Mouse (Mus musculus) 3134 (cell line): ENCODE results near the gene Ccdc9.

Experiments used
- DNase-seq: peaks from one replicate; pipeline ENCODE4 v3.0.0-alpha.2; 2011; ENCODE audit warnings: low spot score; ENCODE audit not compliant: insufficient read length; ENCODE audit errors: extremely low read depth

The Ccdc9 gene

DNA sequence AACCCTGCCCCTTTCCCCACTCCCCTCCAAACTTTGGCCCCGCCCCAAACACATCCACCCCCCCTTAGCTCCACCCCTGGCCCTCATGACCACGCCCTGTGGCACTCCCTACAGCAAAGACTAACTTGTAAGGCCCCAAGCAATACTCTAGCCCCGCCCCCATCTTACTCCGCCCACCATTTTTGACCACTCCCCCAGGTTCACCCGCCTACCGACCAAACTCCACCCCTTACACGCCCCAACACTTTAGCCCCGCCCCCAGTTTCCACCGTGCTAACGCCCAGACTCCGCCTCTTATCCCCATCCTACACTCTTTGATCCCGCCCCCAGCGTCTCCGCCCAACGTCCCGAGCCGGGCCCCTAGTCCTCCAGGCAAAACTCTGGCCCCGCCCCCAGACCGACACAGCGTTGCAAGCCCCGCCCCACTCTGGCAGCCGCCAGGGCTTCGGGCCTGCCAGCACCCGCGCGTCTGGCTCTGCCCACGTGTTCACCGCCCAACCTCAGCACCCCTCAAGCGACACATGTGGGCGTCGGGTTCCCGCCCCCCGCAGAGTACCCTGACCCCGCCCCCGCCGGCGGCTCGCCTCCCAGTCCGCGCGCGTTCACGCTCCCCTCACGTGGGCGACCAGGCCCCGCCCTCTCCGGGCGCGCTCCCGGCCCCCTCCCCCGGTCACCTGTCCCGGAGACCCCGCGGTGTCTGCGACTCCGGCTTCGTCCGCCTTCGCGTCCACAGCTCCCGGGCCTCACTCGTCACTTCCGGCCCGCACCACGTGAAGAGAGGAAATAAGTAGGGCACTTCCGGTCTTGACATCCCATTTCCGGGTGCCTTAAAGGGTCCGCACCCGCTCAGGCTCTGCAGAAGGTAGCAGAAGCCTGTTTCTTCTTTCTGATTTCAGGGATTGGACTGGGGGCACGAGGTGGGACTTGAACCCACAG is at the start of gene Ccdc9:
Gene Ccdc9, minus strand, starts transcription at position 770 of the 936 bp plus-strand sequence.
- DNase-seq, result peak; percentile 98

DNA sequence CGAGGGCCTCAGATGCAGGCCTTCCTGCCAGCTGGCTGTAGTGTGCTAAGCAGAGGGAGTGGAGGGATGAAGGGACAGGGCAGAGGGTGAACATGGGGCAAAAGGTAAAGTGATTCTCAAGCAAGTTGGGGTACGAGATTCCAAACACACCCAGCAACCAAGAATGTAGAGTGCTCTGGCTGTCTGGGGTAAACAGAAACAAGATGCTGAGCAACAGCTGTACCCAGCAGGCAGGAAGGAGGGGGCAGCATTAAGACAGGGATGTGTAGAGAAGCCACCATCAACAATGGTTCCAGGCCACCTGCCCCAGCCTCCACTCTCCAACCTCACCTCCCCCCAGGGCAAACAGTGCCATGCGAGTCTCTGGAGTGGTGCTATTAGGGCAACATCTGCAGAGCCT is 42.6 kb upstream of the Ccdc9 start:
- DNase-seq, result no peak

DNA sequence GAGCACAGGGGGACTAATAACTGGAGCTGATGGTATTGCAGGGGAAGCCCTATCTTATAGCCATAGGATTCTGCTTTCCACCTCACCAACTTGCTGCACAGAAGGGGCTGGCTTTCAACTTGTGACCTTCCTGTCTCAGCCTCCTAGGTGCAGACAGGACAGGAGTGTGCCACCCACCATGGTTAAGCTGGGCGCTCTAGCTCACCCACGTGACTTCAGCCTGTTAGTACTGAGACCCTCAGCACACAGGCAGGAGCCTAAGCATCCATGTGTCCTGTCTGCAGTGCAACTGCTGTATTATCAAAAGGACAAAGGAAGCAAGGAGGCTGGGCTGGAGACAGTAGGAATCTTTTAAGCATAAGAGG is 40.0 kb upstream of the Ccdc9 start:
- DNase-seq, result no peak

DNA sequence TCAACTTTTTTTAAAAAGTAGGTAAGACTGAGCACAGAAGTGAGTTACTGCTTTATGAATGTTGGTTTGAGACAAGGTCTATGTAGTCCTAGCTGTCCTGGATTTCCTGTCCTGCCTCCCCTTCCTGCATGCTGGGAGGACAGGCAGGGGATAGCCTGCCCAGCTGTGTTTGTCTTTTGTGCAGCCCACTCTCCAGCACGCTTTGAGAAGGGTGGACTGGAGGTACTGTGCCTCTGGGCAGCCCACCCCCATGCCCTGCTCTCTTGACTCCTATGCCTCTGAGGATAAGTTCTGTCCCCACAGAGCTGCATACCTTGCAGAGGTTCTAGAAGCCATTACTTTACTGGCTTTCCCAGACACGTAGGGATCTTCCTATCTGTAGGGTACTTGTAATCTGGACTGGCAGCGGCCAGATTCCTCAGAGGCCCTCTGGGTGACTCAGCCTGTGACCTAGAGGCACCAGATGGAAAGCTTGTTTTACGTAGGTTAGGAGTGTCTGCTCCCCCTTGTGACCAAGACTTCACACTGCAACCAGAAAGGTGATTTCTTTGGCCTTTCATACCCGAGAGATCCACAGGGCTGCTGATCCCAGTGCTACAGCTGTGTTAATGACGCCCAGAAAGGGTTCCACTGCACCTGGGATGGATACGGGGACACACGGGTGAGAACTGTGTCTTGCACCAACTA is 39.5 kb upstream of the Ccdc9 start:
- peak; percentile 56 for DNase-seq

DNA sequence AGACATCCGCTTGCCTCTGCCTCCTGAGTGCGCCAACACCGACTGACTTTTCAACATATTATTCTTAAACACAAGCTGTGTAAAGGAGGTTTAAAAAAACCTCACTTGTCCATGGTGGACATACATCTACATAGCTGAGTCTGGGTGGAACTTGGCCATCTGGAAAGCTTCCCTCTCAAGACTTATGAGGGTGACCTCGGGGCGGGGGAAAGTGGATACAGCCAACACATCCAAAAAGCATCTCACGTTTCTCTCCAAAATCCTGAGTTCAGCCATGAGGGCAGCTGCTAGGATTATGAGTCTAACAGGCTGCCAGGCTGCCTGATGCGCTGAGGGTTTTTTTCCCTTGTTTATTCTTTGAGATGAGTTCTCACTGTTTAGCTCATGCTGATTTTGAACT is 38.1 kb upstream of the Ccdc9 start:
- no peak for DNase-seq

DNA sequence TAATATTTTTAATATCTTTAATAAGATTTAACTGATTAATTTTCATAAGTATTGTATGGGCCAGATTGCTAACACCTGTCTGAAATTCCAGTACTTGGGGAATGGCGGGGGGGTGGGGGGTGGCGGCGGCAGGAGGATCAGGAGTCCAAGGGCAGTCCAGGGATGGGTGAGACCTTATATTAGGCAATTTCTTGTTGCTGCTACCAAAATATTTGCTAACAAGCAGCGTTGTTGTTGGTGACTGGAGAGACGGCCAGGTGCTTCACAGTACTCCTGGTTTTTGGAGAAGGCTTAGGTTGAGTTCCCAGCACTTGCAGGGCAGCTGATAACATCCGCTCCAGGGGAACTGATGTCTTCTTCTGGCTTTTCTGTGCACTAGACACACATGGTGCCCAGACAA is 33.9 kb upstream of the Ccdc9 start:
- DNase-seq, result no peak

DNA sequence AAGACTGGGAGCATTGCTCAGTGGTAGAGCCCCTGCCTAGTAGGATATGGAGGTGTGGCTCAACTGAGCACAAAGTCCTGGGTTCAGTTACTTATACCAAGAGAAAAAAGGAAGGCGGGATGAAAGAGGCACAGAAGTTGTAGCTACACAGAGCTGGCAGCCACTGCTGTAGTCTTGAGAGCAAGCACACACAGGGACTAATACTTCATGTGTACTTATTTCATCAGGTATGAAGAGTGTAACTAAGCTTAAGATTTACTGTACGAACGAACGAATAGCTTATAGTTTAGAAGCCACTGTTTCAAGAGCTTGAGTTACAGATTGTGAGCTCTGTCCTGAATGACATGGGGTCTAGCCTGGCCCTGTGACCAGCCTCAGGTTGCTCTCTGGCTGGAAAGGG is 32.6 kb upstream of the Ccdc9 start:
- DNase-seq, result no peak

DNA sequence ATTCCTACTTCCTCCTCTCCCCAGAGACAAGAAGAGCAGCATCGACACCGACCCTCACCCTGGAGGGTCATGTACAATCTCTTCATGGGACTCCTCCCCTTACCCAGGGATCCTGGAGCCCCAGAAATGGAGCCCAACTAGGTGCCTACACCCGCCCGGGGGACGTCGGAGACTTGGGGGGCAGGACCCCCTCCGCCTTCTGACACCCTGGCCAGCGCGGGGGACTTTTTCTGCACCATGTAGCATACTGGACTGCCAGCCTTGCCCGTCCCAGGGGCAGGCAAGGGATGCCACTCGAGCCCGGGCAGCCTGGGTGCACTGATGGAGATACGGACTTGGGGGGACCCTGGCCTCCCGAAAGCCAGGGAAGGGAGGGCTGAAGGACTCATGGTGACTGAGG is 30.5 kb upstream of the Ccdc9 start:
- DNase-seq, result no peak

DNA sequence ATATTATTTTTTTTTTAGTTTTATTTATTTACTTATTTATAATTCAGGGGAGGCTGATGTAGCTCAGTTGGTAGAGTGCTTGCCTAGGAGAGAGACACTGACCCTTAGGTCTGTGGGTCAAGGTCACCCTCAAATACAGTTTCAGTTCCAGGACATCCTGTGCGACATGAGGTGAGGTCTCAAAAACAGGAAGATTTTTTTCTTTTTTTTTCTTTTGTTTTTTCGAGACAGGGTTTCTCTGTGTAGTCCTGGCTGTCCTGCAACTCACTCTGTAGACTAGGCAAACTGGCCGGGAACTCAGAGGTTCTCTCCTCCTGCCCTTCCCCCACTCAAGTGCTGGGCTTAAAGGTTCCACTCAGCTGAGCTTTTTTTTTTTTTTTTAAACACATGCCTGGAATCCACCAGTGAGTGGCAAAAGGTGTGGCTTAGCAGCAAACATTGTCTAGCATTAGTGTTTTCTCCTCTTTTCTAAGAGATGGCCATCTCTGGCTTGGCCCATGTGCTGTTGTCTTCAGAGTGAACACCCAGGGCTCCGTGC is 28.7 kb upstream of the Ccdc9 start:
- DNase-seq, result no peak

DNA sequence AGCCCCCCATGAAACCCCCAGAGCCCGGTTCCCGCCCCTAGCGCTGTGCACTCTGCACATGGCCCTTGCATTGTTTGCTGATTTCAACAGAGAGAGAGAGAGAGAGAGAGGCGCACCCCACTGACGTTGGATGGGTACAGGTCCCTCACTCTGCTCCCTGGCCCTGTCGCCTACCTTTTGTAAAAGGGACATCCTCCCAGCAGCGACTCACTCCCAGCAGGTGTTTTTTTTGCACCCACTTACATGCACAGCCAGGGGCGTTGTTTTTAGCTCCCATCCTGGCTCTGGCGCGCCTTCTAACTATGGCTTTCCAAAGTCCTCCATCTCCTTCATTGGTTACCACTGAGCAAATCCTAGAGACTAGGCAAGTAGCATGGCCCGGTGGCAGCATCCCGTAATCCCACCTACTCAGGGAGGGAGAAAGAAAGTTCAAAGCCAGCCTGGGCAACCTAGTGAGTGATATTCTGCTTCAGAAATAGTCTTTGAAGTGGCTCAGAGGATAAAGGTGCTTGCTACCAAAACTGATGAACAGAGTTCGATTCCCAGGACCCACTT is 27.7 kb upstream of the Ccdc9 start:
- DNase-seq, result no peak

DNA sequence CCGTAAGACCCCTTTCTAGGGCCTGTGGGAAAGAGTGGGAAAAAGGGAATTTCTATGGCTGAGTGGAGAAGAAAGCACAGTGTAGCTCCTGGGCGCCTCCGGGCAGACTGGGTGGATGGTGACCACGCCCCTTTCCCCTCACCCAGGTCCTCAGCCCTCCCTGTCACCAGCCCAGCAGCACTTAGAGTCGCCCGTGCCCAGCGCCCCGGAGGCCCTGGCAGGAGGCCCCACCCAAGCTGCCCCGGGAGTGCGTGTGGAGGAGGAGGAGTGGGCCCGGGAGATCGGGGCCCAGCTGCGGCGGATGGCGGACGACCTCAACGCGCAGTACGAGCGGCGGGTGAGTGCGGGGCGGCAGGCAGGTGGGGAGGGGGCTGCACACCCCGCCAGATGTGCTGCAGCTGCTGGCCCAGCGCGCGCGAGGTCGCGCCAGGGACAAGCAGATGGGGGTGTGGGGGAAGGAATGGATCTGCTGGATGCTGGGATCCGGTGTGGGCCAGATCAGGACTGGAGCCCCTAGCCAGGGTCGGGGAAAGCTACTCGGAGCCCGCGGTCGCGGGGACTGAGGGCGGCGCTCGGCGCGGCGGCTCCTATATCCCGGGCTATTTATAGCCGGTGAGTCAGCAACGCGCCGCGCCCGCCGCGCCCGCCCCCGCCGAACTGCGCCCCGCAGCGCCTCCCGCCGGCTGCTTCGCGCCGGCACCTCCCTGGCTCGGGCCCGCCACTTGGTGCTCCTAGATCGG is 27.1 kb upstream of the Ccdc9 start:
- peak; percentile 83 for DNase-seq

DNA sequence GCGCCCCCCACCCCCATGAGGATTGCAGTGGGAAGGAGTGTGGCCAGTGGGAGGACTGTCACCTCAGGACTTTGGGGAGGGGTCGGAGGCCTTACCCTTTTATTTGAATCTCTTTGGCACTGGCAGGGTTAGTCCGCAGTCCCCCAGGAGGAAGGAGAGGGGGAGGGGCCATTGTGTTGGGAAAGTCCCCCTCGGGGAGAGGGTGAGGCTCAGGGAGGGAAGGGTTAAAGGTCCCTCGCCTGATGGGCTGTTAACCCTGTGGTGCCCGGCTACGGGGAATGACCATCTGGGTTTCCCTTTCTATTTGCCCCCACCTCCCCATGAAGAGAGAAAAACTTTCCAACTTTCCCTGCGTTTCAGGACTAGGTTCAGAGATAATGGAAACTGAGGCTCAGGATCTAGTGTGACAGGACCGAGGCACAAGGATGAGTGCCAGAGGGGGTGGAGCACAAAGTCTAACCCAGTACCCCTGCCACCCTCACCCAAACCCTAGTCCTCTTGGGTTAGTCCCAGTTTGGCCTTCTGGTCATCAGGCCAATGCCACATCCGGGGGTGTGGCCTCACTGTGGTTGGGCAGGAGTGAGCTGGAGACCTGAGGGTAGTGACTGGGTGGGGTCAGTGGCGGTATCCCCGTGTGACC is 26.2 kb upstream of the Ccdc9 start:
- peak; percentile 84 for DNase-seq

DNA sequence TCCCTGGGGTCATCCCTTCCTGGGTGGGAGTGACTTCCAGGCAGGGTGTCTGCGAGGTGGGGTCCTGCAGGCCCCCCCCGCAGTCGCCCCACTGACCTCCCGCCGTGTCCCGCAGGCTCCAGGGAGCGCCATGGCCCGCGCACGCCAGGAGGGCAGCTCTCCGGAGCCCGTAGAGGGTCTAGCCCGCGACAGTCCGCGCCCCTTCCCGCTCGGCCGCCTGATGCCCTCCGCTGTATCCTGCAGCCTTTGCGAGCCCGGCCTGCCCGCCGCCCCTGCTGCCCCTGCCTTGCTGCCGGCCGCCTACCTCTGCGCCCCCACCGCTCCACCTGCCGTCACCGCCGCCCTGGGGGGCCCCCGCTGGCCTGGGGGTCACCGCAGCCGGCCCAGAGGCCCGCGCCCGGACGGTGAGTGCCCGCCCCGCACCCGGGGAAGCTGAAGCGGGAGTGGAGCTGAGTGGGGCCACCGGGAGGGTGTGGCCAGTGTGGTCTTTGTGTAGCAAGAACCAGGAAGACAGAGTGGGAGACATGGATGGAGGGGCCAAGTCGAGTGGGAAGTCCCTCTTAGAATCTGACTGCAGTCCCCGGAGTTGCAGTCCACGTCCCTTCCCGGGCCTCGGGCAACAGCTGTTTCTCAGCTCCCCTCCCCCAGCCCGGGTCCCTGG is 25.5 kb upstream of the Ccdc9 start:
- DNase-seq, result no peak

DNA sequence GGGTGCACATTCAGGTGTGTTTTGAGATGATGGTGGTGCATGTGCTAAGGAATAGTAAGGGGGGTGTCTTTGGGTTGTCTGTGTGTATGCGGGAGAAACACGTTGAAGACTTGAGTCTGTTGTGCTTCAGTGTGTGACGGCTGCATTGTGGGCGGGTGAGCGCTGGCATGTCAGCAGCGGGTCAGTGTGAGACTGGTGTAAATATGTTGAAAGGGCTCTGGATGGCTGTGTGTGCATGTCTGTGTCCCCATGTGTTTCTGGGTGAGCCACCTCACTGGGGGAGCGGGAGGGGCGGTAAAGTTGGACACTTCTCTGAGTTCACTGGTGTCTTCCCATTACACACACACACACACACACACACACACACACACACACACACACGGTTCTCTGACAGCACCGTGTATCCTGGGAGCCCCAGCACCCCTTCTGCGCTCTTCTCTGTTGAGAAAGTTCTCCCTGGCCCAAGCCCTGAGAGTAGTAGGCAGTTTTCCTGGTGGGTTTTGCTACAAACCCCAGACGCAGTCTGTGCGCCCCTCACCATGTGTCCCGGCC is 24.9 kb upstream of the Ccdc9 start:
- DNase-seq, result peak; percentile 59

DNA sequence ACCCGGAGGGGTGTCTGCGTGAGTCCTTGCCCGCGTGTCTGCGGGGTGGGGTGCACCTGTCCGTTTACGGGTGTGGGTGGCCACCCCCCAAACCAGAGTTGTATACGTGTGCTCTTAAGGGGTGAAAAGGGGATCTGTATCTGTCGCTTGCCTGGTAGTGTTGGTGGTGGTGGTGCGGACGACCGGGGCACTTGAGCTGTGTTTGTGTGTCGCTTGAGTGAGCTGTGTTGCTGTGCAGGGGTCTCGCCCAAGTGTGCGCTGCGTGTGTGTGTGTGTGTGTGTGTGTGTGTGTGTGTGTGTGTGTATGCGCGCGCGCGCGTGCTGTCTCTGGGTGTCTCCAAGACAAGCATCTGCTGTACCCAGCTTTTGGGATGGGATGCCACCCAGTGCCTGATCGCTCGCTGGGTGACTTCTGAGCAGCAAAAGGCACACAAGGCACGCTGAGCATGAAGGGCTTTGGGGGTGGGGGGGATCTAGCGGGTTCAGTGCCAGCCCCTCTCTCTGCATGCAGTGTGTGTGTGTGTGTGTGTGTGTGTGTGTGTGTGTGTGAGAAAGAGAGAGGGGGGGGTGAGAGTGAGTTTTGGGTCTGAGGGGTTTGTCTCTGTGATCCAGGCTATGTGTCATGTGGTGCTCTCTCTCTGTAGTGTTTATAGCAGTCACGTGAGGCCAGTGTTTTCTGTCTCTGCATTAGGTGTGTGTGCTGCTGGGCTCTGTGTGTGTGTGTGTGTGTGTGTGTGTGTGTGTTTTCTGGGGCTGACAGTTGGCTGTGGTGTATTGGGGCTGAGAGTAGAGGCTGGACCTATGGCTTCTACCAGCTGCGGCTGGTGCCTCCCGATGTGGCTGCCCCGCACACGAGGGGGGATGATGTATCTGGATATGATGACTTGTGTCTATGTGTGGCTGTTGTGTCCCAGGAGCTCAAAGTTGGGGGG is 24.2 kb upstream of the Ccdc9 start:
- peak; percentile 64 for DNase-seq

DNA sequence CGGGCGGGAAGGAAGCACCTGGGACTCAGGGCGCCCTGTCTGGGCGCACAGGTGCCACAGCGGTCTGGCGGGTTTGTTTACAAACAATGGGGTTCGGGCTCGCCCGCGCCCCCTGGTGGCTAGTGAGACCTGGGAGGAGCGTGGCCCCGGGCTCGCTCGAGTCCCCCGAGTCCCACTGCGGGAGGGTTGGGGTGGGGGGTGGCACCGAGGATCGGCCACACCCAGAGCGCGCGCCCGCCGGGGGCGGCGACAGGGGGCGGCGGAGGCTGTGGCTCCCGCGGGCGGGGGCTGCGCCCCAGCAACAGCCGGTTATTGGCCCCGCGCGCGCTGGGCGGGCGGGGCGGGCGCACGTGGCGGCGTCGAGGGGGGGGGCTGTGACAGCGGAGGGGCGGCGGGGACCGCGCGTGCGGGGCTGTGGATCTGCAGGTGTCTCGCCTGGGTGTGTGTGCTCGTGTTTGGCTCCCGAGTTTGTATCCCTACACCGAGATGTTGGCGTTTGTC is 23.5 kb upstream of the Ccdc9 start:
- DNase-seq, result peak; percentile 86

DNA sequence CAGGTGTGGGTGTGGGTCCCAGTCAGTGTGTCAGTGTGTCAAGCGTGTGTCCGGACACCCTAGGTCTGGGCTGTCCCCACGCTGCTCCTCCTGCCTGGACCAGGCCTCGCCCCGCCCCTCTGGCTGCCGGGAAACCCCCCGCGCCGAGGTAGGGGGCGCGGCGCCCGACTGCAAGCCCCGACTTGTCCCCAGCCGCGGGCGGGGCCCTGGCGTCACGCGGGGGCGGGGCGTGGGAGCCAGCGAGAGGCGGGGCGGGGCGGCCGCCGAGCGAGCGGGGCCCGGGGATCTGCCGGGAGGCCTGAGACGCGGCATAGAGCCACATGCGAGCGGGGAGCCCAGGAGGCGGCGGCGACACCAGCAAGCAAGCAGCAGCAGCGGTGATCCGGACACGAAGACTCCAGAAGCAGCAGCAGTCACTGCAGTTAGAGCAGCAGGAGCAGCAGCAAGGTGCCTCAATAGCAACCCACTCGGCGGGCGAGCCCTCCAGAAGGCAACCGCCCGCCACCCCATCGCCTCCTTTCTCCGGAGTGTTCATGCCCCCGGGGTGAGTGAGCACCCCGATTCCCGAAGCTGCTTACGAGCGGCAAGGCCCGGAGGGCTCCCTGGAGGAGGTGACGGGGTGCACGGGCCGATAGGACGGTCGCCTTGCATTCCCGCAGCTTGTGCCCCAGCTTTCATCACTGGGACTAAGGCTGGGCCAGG is 22.9 kb upstream of the Ccdc9 start:
- DNase-seq, result peak; percentile 93
